Mouse (Mus musculus) embryonic facial prominence, embryonic 12.5 days (tissue): ENCODE measurements around the gene Tas2r103. TPM values are rescaled to one million over a fixed set of nuclear protein-coding genes. Genes with fewer than 3 reads are reported as not detected.

Experiments used
- ATAC-seq: fragments of 200-750 bp; cut with Nextera tagmentation; 2 replicates; pipeline ENCODE4 v1.8.0; 2017; ENCODE audit not compliant: insufficient number of reproducible peaks, insufficient read depth, low FRiP score, low TSS enrichment
- H3K27ac ChIP-seq: fragments of 300-500 bp; sonication (generic); 2 replicates; pipeline ENCODE4 v1.5.1; 2016; ENCODE audit warnings: mild to moderate bottlenecking
- H3K27me3 ChIP-seq: fragments of 300-500 bp; sonication (generic); 2 replicates; pipeline ENCODE4 v1.6.1; 2016; ENCODE audit warnings: mild to moderate bottlenecking, moderate library complexity
- H3K36me3 ChIP-seq: fragments of 300-500 bp; sonication (generic); 2 replicates; pipeline ENCODE4 v1.6.1; 2016; ENCODE audit warnings: mild to moderate bottlenecking
- H3K4me1 ChIP-seq: fragments of 300-500 bp; sonication (generic); 2 replicates; pipeline ENCODE4 v1.6.1; 2016
- H3K4me2 ChIP-seq: fragments of 300-500 bp; sonication (generic); replicated peaks from 2 replicates; pipeline ENCODE4 v1.6.1; 2016; ENCODE audit warnings: mild to moderate bottlenecking, moderate library complexity
- H3K4me3 ChIP-seq: fragments of 300-500 bp; sonication (generic); 2 replicates; pipeline ENCODE4 v1.5.1; 2016; ENCODE audit warnings: mild to moderate bottlenecking
- H3K9ac ChIP-seq: fragments of 300-500 bp; sonication (generic); 2 replicates; pipeline ENCODE4 v1.6.1; 2016; ENCODE audit warnings: mild to moderate bottlenecking, moderate library complexity
- H3K9me3 ChIP-seq: fragments of 300-500 bp; sonication (generic); 2 replicates; pipeline ENCODE4 v1.6.1; 2016; ENCODE audit warnings: mild to moderate bottlenecking, moderate library complexity
- WGBS: fragments of 180-500 bp; shearing (Covaris S2); methylation state at CpG from one replicate; pipeline ENCODE4 v1.1.7; 2016; 5-methylcytosine and 5-hydroxymethylcytosine counted together
- polyA plus RNA-seq: library from polyadenylated mRNA; unstranded; fragments of >200 nt; fragmentation: Nextera tagmentation; extraction: Ambion mirVana; gene quantifications from 2 replicates; pipeline ENCODE4 v1.2.1, GENCODE M21; 2016

The Tas2r103 gene
- polyA plus RNA-seq, result not detected in 2 replicates

DNA sequence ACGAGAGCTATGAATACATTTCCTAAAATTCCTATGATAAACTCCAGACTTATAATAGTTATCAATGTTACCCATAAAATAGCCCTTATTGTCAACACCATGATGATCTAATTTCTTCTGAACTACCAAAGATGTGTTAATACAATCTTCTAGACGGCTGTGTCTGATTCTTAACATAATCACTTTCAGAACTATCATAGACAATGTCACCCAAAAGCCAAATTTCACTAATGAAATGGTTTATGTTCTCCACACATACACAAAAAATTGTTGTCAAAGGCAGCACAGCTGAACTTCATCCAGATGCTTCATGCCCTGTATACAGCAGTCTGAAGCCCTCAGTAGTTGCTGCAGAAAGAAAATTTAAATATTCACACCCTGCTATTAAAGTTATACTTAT is at the start of gene Tas2r103:
TSS of gene Tas2r103 (minus strand) at position 101 of the 400 bp plus-strand sequence.
- Histone ChIP-seq H3K4me3 (no peak within 1 kb of the TSS), H3K9me3 (no peaks in the 10 kb centered on the region), H3K36me3 (no peaks in the 10 kb centered on the region), H3K9ac (no peak within 1 kb of the TSS), H3K27ac (no peak within 1 kb of the TSS), H3K4me2 (no peak within 1 kb of the TSS), H3K4me1 (no peaks in the 10 kb centered on the region), H3K27me3 (no peaks in the 10 kb centered on the region)
- WGBS, result 70% methylated on average over 2 of the region's 2 CpGs
- ATAC-seq, result no peak

DNA sequence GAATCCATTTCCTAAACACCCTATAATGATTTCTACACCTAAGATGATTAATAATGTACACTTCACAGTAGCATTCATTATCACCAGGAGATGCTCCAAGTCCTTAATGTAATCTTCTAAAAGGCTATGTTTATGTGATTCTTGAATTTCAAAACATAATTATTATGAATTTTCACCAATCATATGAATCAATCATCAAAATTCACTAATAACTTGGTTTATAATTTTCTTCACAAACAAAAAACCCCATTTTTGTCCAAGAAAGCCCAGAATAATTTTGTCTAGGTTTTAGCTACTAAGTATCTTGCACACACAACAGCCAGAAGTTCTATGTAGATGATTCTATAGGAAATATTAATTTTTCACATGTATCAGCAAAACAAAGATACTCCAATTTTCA is 18.8 kb upstream of the Tas2r103 start, which contains the start of gene Tas2r140:
TSS of gene Tas2r140 (minus strand) at position 101 of the 400 bp plus-strand sequence.
- Histone ChIP-seq H3K9ac (no peak within 1 kb of the TSS), H3K4me2 (no peak within 1 kb of the TSS), H3K27ac (no peak within 1 kb of the TSS), H3K36me3 (no peaks in the 10 kb centered on the region), H3K4me3 (no peak within 1 kb of the TSS), H3K9me3 (no peaks in the 10 kb centered on the region), H3K27me3 (no peaks in the 10 kb centered on the region), H3K4me1 (no peaks in the 10 kb centered on the region)
- ATAC-seq, result no peak

Other genes with a start within 250 kb of the Tas2r103 start
- not detected in 2 replicates for gene Tas2r117, start 234.3 kb downstream of the Tas2r103 start, polyA plus RNA-seq
- not detected in 2 replicates for gene Tas2r123, start 190.0 kb downstream of the Tas2r103 start, polyA plus RNA-seq
- gene Tas2r116, start 181.7 kb downstream of the Tas2r103 start, polyA plus RNA-seq, result not detected in 2 replicates
- gene Tas2r110, start 169.1 kb downstream of the Tas2r103 start, polyA plus RNA-seq, result not detected in 2 replicates
- not detected in 2 replicates for gene Tas2r113, start 144.1 kb downstream of the Tas2r103 start, polyA plus RNA-seq
- gene Tas2r125, start 127.5 kb downstream of the Tas2r103 start, polyA plus RNA-seq, result not detected in 2 replicates
- gene Tas2r129, start 86.0 kb downstream of the Tas2r103 start, polyA plus RNA-seq, result not detected in 2 replicates
- not detected in 2 replicates for gene Tas2r131, start 79.2 kb downstream of the Tas2r103 start, polyA plus RNA-seq
- not detected in 2 replicates for gene Tas2r109, start 56.1 kb downstream of the Tas2r103 start, polyA plus RNA-seq
- not detected in 2 replicates for gene Tas2r140, start 18.7 kb upstream of the Tas2r103 start, polyA plus RNA-seq
- gene Smim10l1, start 67.8 kb upstream of the Tas2r103 start, polyA plus RNA-seq, result 104 and 111 TPM in 2 replicates